Mouse (Mus musculus) lung, postnatal 36 days (tissue): ENCODE measurements around the gene Gnaq.
"Not testable (repeated sequence)": the region's sequence is repeated elsewhere in the genome, so short reads cannot be mapped to it uniquely, and the experiment has no call there.

Experiments
- DNase-seq: peaks from one replicate; pipeline ENCODE4 v3.0.0; 2022; ENCODE audit warnings: mixed read lengths

The Gnaq gene

DNA sequence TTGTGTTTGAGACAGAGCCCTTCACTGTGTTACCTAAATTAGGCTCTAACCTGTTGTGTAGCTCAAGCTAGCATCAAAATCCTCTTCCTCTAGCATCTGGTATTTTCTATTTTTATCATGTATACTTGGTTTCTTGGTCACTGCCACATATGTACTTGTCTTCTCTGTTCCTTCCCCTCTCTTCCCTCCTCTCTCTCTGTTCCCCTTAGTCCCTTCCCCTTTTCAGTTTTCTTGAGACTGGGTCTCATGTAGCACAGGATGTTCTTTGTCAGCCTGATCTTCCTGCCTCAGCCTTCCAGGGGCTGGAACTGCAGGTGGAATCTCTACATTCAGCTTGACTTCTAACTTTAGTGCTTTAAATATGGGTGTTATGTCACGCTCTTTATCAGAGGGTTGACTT is 16.5 kb downstream of the Gnaq start:
- DNase-seq, result no peak

DNA sequence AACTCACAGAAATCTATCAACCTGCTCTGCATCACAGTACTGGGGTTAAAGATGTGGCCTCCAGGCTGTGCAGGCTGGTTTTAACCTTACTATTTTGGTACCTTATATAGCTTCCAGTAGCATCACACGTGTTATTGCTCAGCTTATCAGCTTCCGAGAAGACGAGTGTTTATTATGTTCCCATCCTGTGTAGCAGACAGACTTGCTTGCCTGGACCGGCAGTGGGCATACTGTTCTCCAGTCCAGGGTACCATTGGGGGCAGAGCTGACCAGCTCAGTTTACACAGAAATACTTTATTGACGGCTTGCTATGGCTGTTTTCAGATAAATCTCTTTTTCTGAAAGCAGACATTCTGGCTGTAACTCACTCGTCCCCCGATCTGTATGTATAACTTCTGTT is 17.7 kb downstream of the Gnaq start:
- DNase-seq, result no peak

DNA sequence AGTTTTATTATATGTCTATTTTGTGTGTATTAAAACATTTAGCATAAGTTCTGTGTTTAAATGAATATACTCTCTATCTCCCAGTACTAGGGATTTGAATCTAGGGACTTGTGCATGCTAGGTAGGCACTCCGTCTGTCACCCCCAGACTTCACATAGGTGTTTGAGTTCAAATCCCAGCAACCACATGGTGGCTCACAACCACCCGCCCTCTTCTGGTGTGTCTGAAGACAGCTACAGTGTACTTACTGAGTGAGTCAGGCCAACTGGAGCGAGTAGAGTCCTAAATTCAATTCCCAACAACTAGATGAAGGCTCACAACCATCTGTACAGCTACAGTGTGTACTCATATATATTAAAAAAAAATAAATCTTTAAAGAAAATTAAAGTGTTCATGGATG is 21.2 kb downstream of the Gnaq start:
- DNase-seq, result no peak

DNA sequence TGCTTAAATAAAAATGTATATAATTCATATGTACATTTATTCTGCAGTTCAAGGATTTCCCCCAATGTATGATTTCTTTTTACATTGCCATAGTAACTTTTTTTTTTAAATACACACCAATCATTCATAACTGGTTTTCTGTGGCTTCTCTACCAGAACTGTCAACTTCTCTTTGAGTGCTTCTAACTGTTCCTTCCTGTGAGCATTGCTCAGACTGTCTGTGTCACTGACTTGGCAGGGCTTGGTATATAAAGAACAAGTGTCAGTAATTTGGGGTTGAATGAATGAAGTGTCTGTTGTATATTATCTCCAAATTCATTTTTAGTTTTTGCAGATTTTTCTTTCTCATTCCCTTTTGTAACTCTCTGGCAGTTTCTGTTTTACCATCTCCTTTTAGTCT is 21.8 kb downstream of the Gnaq start:
- DNase-seq, result no peak

DNA sequence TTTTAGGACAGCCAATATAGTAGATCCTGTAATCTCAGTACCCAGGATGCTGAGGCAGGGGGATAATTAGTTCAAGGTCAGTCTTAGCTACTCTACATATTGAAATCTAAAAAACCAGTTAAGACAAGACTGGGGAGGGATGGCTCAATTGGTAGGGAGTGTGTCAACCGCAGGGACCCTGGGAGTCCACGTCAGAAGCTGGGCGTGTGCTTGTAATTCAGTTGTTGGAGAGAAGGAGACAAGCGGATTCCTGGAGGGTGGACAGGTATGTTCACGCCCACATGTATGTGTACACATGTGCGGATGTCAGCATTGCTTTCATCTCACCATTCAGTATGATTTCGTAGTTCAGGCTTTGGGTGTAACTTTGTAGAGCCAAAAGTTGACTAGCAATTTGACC is 24.5 kb downstream of the Gnaq start:
- DNase-seq, result no peak

DNA sequence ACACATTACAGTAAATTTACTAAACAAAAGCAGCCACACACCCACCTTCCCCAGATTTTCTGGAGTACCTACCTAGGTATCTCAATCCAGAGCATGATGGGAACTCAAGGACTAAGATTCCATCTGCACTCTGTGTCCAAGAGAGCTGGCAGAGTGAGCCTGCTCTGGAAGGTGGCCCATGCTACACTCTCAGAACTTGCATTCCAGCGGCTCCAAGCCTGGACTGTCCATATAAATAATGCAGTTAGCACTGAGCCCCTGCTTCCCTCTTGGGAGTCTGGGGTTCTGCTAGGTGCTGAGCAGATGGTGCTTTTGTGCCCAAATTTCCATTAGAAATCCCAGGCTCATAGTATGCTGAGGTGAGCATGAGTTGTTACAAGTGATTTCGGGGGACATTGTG is 28.1 kb downstream of the Gnaq start:
- DNase-seq, result peak; percentile 50

DNA sequence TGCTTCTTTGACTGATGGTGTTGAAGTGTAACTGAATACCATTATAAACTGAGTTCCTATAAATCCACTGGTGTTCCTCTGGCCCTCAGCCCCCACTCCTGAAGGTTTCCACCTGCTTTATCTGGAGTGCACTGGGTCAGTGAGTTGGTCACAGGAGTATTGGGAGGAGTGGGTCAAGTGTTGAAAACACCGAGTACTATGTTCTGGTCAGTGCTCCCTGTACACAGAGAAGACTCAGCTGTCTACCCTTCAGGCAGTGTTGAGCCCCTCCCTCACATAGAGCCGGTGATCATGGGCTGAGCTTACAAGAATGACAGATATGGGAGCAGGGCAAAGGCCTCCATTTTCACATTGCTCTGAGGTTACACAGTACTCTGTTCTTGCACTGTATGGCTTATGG is 28.6 kb downstream of the Gnaq start:
- DNase-seq, result no peak

DNA sequence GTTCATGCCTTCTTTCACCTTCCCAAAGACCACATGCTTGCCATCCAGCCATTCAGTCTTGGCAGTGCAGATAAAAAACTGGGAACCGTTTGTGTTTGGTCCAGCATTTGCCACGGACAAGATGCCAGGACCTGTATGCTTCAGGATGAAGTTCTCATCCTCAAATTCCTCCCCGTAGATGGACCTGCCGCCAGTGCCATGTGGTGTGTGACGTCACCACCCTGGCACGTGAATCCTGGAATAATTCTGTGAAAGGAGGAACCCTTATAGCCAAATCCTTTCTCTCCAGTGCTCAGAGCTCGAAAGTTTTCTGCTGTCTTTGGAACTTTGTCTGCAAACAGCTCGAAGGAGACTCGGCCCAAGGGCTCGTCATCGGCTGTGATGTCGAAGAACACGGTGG is 31.8 kb downstream of the Gnaq start:
- not testable (repeated sequence) for DNase-seq

DNA sequence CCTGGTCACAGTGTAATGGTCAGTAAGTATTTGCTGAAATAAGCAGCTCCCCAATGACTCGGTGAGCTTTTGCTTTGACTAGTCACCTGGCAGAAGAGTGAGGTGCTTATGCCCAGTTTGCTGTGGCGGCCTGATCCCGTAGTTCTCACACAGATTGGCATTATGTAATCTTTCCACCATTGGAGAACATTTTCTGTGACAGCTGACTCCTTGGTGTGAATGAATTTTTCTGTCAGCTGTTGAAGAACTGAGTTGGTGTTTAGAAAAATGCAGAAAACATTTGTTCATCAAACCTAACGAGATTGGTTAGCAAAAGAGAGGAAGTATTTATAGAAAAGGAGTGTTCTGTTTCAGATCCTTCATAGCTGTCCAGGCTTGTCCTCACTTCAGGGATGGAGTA is 34.6 kb downstream of the Gnaq start:
- no peak for DNase-seq

DNA sequence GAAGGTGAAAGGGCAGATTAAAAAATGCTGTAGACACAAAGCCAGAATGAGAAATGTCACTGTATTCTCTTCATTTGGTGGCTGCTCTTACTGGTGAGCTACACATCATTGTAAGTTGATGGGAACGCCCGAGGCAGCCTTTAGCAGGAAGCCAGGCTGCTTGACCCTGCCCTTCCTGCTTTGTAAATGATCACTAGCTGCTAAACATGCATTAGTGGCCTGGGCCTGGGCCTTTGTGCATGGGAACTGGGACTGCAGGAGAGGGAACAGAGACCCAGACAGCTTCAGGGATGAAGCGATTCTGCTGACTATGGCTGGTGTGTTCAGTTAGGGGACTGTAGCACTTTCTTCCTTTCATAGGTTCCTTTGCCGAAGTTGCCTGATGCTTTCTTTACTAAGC is 35.6 kb downstream of the Gnaq start:
- DNase-seq, result peak; percentile 76

DNA sequence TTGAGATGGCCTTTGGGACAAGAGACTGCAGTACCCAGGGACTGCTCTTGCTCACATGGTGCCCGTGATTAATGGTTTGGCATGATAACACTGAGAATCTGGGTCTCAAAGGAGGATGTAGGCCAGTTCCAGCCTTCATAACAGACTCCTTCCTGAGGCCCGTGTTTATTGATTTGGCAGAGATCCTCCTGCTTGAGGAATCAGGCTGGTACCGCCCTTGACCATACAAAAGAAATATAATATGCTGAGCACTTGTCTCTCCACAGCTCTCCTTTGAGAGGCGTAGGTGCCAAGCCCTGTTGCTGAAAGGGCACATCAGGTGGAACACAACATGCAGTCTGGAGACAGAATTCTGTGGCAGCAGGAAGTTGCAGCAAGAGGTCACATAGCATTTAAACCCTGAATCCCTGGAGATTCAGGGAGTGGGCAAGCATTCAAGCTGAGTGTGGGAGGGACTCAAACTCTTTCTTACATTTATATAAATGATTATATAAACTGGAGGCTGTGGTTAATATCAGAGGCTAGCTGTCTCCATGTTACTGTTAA is 36.1 kb downstream of the Gnaq start:
- DNase-seq, result peak; percentile 85

DNA sequence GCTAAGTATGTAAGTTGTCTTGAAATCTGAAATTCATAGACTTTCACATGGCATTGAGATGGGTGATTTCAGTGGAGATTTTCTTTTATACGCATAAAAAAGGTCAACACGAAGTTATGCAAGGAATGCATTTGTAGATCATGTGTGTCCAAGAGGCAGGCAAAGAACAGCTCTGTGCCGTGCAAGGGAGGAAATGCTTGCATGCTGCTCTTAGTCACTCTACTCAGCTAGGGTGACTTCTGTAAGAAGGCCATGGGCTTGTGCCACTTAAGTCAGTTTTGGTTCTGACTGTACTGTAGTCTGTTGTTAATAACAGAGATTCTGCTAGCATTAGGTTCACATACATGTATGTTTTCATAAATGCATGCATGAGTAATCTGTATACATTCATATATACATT is 38.1 kb downstream of the Gnaq start:
- no peak for DNase-seq

DNA sequence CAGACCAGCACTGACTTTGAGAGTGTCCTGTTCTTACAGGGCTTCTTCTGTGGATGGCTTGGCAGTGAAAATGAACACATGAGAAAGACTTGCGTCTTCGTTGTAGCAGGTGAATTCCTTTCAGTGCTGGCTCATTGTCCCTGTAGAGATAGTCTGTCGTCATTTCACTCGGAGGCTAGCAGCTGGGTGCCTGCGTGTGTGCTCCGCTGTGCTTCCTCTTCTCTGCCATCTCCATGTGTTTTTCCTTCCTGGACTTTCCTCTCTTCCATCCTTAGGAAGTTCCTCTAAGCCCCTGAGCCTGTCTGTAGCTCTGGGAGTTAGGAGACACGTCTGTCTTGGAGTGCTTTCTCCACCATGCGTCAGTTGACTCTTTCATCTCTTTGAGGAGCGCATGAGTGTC is 41.1 kb downstream of the Gnaq start:
- no peak for DNase-seq

DNA sequence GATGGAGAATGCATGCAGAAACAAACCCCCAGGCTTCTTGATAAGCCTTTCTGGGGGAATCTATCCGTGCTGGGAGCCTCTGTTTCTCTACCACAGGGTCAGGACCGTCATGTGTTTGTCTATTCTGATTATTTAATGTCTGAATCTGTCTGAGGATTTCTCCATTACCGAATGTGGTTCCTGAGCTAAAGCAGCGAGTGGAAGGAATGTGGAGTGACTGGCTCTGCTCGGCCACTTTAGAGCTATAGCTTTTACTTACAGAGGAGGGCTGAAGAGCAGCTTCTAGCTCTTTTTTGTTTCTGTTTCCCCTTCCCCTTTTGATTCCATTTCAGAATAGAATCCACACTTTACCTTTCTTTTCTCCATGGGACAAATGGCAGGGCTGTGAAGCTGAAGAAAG is 43.8 kb downstream of the Gnaq start:
- DNase-seq, result no peak

DNA sequence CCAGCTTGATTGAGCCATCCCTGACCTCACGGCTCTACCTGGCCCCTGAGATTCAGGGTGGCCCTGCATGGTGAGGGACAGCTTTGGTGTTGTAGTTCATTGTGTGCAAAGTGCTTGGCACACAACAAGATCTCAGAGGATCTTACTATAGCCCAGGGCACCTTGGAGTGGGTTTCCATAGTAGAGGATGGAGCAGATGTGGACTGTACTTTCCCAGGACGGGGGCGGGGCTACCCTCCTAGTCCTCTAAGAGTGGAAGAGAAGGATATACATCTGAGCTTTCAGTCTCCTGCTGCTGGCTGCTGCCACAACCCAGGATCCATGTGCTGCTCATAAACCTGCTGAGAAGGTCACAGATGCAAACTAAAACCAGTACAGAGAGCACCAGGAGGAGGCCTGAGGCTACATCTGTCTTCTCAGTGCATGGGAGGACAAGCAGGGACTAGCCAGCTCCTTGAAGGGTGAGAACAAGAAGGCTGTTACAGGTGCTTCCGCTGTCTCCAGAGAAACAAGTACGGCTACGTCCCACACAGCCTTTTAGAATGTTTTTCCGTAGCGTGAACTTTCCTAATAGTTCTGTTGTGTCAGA is 44.6 kb downstream of the Gnaq start:
- DNase-seq, result no peak

DNA sequence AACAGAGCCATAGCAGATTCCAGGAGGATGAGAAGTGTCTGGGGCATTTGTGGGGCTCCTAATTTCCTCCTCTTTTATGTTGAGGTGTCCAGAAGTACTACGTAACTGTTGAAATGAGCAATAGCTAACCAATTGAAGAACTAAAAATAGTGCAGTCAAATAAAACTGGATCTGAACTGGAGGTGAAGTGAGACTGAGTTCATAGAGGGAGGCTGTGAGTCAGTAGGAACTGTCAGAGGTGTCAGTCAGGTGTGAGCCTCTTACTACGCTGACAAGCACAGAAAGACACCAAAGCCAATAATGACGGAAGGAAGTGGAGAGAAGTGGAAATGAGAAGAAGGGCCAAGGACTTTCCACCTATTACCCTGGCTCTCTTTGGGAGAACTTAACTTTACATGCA is 48.6 kb downstream of the Gnaq start:
- no peak for DNase-seq

DNA sequence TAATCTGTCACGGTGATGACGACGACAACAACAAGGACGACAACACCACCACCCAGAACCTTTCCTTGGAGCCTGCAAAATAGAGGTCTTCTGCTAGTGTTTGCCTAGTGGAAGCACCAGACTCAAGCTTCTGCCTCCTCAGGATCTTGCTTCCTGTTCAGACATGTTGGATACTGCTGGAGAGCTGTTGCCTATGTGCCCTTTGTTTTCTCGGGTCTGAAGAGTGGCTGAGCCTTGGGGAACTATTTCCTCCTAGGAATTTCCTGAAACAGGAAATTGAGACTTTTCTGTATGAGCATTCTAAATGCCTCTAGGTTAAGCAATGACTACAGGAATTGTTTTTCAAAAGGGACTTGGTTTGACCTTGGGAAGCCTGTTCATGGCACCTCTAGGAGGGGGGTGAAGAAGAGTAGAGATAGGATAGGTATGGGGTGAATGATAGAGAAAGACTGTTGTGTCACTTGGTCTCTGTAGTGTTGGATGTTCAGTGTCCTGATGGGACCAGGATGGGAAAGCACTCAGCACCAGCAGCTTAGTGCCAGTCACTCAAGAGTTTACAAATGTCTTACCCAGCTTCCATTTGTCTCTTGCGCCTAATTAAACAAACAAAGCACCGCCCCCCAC is 49.3 kb downstream of the Gnaq start:
- no peak for DNase-seq

DNA sequence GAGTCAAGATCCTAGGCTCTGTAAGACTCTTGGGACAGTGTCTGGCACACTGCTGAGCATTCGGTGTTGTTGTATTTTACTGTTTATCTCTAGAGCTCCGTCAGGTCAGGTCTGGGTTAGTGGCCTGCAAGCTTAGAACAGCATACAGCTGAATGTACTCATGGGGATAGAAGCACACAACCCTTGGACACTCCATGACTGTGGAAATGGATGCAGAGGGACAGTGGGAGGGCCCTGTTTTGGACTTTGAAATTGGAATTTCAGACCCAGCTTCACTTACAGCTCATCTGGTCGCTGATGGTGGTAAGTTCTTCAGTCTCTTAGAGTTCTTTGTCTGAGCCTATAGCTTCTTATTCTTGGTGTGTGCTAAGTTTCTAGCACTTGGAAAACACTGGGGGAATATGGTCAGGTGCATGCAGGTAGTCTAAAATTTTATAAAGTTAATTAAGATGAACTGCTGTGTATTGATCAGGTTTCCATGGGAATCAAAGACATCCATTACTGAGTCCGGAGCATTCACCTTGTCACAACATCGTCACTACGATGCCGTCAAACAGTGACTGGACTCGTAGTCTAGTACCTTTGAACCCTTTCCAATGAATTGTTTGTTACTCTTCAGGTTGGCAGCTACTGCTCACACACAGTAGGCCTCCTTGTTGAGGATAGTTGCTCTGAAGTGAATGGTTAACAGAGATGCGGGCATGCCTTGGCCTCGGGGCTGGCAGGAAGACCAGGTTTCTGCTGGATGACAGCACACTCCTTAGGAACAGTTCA is 51.1 kb downstream of the Gnaq start:
- DNase-seq, result no peak

DNA sequence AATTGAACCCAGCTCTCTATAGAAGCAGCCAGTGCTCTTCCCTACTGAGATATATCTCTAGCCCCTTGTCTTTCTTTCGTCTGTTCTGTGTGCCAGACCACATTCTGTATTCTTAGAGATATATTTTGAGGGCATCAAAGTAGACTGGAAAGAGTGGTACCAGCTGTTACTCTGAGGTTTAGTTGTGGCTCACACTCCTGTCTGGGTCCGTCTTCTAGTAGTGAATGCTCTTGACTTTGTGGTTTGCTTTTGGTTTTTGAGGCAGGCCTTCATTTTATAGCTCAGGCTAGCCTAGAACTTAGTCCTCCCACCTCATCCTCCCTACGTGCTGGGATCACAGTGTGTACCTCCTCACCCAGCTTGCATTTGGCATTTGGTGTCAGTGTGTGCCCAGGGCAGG is 54.4 kb downstream of the Gnaq start:
- no peak for DNase-seq

DNA sequence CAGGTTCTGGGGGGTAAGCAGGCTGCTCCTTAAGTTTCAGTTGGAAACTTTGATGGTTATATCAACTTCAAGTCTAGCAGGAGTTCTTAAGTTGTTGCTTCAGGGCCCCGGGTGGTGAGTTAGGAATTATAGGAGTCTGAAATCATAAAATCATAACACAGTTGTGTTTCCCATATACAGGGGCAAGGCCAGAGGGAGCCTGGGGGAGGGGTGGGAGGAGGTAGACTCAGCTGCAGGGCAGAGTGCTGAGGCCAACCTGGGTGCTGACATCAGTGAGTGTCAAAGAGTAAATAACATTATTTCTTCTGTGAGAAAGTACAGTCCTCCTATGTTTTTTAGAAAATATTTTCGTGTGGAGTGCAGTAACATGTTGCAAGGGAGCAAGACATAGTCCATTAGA is 55.3 kb downstream of the Gnaq start:
- no peak for DNase-seq

DNA sequence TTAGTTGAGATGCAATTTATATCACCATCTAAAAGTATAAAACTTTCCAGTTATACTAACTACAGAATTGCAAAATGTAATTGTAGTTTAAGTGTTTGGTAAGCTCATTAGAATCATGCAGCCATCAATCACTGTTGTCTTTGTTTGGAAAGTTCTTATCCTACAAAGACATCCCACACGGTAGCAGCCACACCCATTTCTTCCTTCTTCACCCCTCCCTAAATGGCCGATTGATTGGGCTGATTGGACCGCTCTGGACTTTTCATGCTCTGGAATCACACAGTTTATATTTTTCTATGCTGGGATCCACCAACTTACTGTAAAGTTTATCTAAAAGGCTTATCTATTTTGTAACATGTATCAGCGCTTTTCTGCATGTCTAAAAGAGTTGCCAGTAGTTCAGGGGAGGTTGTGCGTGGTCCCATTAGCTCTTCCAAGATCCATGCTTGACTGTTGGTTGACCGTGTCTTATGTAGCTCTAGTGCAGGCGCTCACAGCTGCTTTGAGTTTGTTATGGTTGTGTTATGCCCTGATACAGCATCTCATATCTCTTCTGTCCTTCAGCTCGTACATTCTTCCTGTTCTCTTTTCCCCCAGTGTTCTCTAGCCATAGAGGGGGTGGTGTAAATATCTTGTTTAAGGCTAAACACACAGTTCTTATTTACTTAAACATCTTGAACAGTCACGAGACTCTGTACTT is 56.6 kb downstream of the Gnaq start:
- DNase-seq, result peak; percentile 59

DNA sequence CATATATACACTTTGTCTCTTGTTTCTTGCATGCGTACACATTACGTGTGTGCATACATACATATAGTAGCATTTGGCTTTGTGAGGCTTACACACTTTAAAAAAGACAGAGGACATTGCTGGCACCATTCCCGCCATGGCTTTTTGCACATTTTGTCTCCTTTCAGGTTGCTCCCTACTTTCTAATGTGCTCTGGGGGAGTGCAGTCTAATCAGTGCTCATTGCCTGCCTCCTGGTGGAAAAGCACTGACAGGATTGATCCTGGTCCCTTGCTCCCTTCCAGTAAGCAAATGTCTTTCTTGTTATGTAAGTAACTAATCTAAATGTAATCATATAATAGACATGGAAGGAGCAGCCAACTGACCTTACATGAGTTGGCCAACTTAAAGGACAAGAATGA is 65.5 kb downstream of the Gnaq start:
- DNase-seq, result peak; percentile 66

DNA sequence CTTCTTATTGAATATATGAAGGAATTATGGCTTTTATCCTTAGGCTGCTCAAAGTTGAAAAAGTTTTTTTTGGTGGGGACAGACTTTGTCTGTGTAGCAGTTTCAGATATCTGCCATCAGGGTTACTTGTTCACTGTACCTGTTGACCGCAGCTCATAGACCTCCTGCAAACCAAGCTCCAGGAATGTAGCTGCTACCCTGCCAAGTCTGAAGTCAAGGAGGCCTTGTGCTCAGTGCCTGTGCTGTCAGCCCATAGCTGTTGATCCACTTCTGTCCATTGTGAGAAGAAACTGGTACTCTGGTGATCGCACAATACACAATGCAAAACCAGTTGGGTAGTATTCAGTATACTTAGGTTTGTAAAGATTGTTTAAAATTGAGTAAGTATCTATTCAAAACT is 68.7 kb downstream of the Gnaq start:
- DNase-seq, result peak; percentile 68
